Mouse (Mus musculus): ENCODE data around the gene Onecut3. TPM values are rescaled to one million over a fixed set of nuclear protein-coding genes. Genes with fewer than 3 reads are reported as not detected.

Gene Onecut3
- polyA plus RNA-seq, 1 experiment from 2014 or later = not detected

GRCm38 (mm10) chr10:80490051-80490450, 4.6 kb upstream of the Onecut3 start:
- WGBS = under 1% methylated on average over 22 of the region's 22 CpGs
- Histone ChIP-seq H3K27me3 (ENCODE audit: control insufficient read depth, insufficient read depth, low read length) (peaks cover 95% of the 10 kb centered on the region), H3K4me1 (ENCODE audit: control insufficient read depth, insufficient read depth, low read length) (peaks cover 6% of the 10 kb centered on the region; the same call in 1 of the 2 replicates), H3K27ac (ENCODE audit: low read depth, low read length) (no peak overlapping the region), H3K36me3 (ENCODE audit: control insufficient read depth, insufficient read depth, low read length) (no peaks in the 10 kb centered on the region), H3K9ac (ENCODE audit: low read depth, low read length) (no peak overlapping the region), H3K4me2 (replicated peaks; ENCODE audit: low read depth, low read length) (no peak overlapping the region), H3K4me3 (ENCODE audit: low read length) (no peak overlapping the region), H3K9me3 (ENCODE audit: control insufficient read depth, low read length) (peaks cover 4% of the 10 kb centered on the region; the same call in 1 of the 2 replicates)
- ATAC-seq (ENCODE audit: low FRiP score, low TSS enrichment) = no peak

- Histone ChIP-seq H3K4me2 (replicated peaks; ENCODE audit: low read depth, low read length) (peak overlapping the region; percentile 52), H3K27ac (ENCODE audit: low read depth, low read length) (no peak overlapping the region), H3K36me3 (ENCODE audit: control insufficient read depth, insufficient read depth, low read length) (no peaks in the 10 kb centered on the region), H3K4me1 (ENCODE audit: control insufficient read depth, insufficient read depth, low read length) (peaks cover 10% of the 10 kb centered on the region; the same call in 1 of the 2 replicates), H3K9ac (ENCODE audit: low read depth, low read length) (no peak overlapping the region), H3K27me3 (ENCODE audit: control insufficient read depth, insufficient read depth, low read length) (peaks cover 100% of the 10 kb centered on the region), H3K4me3 (ENCODE audit: low read length) (peak overlapping the region; percentile 36), H3K9me3 (ENCODE audit: control insufficient read depth, low read length) (no peaks in the 10 kb centered on the region)
- WGBS = 0% methylated on average over 29 of the region's 35 CpGs
- ATAC-seq (ENCODE audit: low FRiP score, low TSS enrichment) = no peak
Observed at GRCm38 (mm10) chr10:80495901-80496300, 1.3 kb downstream of the Onecut3 start.

GRCm38 (mm10) chr10:80496421-80496820, 1.8 kb downstream of the Onecut3 start:
- Histone ChIP-seq H3K9ac (ENCODE audit: low read depth, low read length) (no peak overlapping the region), H3K4me2 (replicated peaks; ENCODE audit: low read depth, low read length) (no peak overlapping the region), H3K9me3 (ENCODE audit: control insufficient read depth, low read length) (no peaks in the 10 kb centered on the region), H3K36me3 (ENCODE audit: control insufficient read depth, insufficient read depth, low read length) (no peaks in the 10 kb centered on the region), H3K27ac (ENCODE audit: low read depth, low read length) (no peak overlapping the region), H3K4me1 (ENCODE audit: control insufficient read depth, insufficient read depth, low read length) (peaks cover 10% of the 10 kb centered on the region; the same call in 1 of the 2 replicates), H3K4me3 (ENCODE audit: low read length) (no peak overlapping the region), H3K27me3 (ENCODE audit: control insufficient read depth, insufficient read depth, low read length) (peaks cover 100% of the 10 kb centered on the region)
- ATAC-seq (ENCODE audit: low FRiP score, low TSS enrichment) = no peak
- under 1% methylated on average over 20 of the region's 20 CpGs for WGBS

GRCm38 (mm10) chr10:80502291-80502690, 7.7 kb downstream of the Onecut3 start:
- H3K4me1 ChIP-seq (ENCODE audit: control insufficient read depth, insufficient read depth, low read length) = no peaks in the 10 kb centered on the region
- no peak for ATAC-seq (ENCODE audit: low FRiP score, low TSS enrichment)
- 1% methylated on average over 7 of the region's 7 CpGs for WGBS

GRCm38 (mm10) chr10:80502819-80503314, 8.2 kb downstream of the Onecut3 start:
- no peak overlapping the region for H3K4me2 ChIP-seq (replicated peaks; ENCODE audit: low read depth, low read length)
- H3K9me3 ChIP-seq (ENCODE audit: control insufficient read depth, low read length) = no peaks in the 10 kb centered on the region
- H3K27me3 ChIP-seq (ENCODE audit: control insufficient read depth, insufficient read depth, low read length) = peaks cover 82% of the 10 kb centered on the region
- no peak for ATAC-seq (ENCODE audit: low FRiP score, low TSS enrichment)
- H3K4me3 ChIP-seq (ENCODE audit: low read length) = no peak overlapping the region; the same call in 1 of the 2 replicates
- H3K36me3 ChIP-seq (ENCODE audit: control insufficient read depth, insufficient read depth, low read length) = no peaks in the 10 kb centered on the region
- no peaks in the 10 kb centered on the region for H3K4me1 ChIP-seq (ENCODE audit: control insufficient read depth, insufficient read depth, low read length)
- 1% methylated on average over 22 of the region's 22 CpGs for WGBS
- no peak overlapping the region for H3K27ac ChIP-seq (ENCODE audit: low read depth, low read length)
- no peak overlapping the region for H3K9ac ChIP-seq (ENCODE audit: low read depth, low read length)

More at GRCm38 (mm10) chr10:80502291-80502690, 7.7 kb downstream of the Onecut3 start:
- H3K9me3 ChIP-seq (ENCODE audit: control insufficient read depth, low read length) = no peaks in the 10 kb centered on the region
- no peaks in the 10 kb centered on the region for H3K36me3 ChIP-seq (ENCODE audit: control insufficient read depth, insufficient read depth, low read length)
- peaks cover 84% of the 10 kb centered on the region for H3K27me3 ChIP-seq (ENCODE audit: control insufficient read depth, insufficient read depth, low read length)
- H3K27ac ChIP-seq (ENCODE audit: low read depth, low read length) = no peak overlapping the region
- no peak overlapping the region for H3K9ac ChIP-seq (ENCODE audit: low read depth, low read length)
- H3K4me2 ChIP-seq (replicated peaks; ENCODE audit: low read depth, low read length) = no peak overlapping the region
- H3K4me3 ChIP-seq (ENCODE audit: low read length) = no peak overlapping the region; the same call in 1 of the 2 replicates

- Histone ChIP-seq H3K9me3 (ENCODE audit: control insufficient read depth, low read length) (no peaks in the 10 kb centered on the region), H3K36me3 (ENCODE audit: control insufficient read depth, insufficient read depth, low read length) (no peaks in the 10 kb centered on the region), H3K9ac (ENCODE audit: low read depth, low read length) (no peak overlapping the region), H3K4me3 (ENCODE audit: low read length) (no peak overlapping the region), H3K4me2 (replicated peaks; ENCODE audit: low read depth, low read length) (no peak overlapping the region), H3K27ac (ENCODE audit: low read depth, low read length) (no peak overlapping the region), H3K4me1 (ENCODE audit: control insufficient read depth, insufficient read depth, low read length) (no peaks in the 10 kb centered on the region), H3K27me3 (ENCODE audit: control insufficient read depth, insufficient read depth, low read length) (peaks cover 76% of the 10 kb centered on the region)
- ATAC-seq (ENCODE audit: low FRiP score, low TSS enrichment) = no peak
- 2% methylated on average over 27 of the region's 27 CpGs for WGBS
Observed at GRCm38 (mm10) chr10:80503599-80504220, 9.1 kb downstream of the Onecut3 start.

- WGBS = 0% methylated on average over 9 of the region's 9 CpGs
- no peaks in the 10 kb centered on the region for H3K36me3 ChIP-seq (ENCODE audit: control insufficient read depth, insufficient read depth, low read length)
- no peak overlapping the region for H3K4me2 ChIP-seq (replicated peaks; ENCODE audit: low read depth, low read length)
- no peaks in the 10 kb centered on the region for H3K4me1 ChIP-seq (ENCODE audit: control insufficient read depth, insufficient read depth, low read length)
- no peaks in the 10 kb centered on the region for H3K9me3 ChIP-seq (ENCODE audit: control insufficient read depth, low read length)
- H3K27me3 ChIP-seq (ENCODE audit: control insufficient read depth, insufficient read depth, low read length) = peaks cover 69% of the 10 kb centered on the region
- no peak overlapping the region for H3K4me3 ChIP-seq (ENCODE audit: low read length)
- ATAC-seq (ENCODE audit: low FRiP score, low TSS enrichment) = no peak
- no peak overlapping the region for H3K9ac ChIP-seq (ENCODE audit: low read depth, low read length)
- no peak overlapping the region for H3K27ac ChIP-seq (ENCODE audit: low read depth, low read length)
Observed at GRCm38 (mm10) chr10:80504724-80505123, 10.1 kb downstream of the Onecut3 start.

GRCm38 (mm10) chr10:80506222-80506621, 11.6 kb downstream of the Onecut3 start:
- H3K27ac ChIP-seq (ENCODE audit: low read depth, low read length) = no peak overlapping the region
- no peak overlapping the region for H3K4me2 ChIP-seq (replicated peaks; ENCODE audit: low read depth, low read length)
- no peak for ATAC-seq (ENCODE audit: low FRiP score, low TSS enrichment)
- H3K4me3 ChIP-seq (ENCODE audit: low read length) = no peak overlapping the region
- 0% methylated on average over 11 of the region's 11 CpGs for WGBS
- H3K27me3 ChIP-seq (ENCODE audit: control insufficient read depth, insufficient read depth, low read length) = peaks cover 63% of the 10 kb centered on the region
- H3K9ac ChIP-seq (ENCODE audit: low read depth, low read length) = no peak overlapping the region
- H3K36me3 ChIP-seq (ENCODE audit: control insufficient read depth, insufficient read depth, low read length) = no peaks in the 10 kb centered on the region
- H3K4me1 ChIP-seq (ENCODE audit: control insufficient read depth, insufficient read depth, low read length) = no peaks in the 10 kb centered on the region
- no peaks in the 10 kb centered on the region for H3K9me3 ChIP-seq (ENCODE audit: control insufficient read depth, low read length)

All from kidney, embryonic 14.5 days (tissue).